Mouse (Mus musculus) forebrain, embryonic 11.5 days (tissue): ENCODE data around the gene Map3k1. TPM values are rescaled to one million over a fixed set of nuclear protein-coding genes. Genes with fewer than 3 reads are reported as not detected.
"Not testable (repeated sequence)": the region's sequence is repeated elsewhere in the genome, so short reads cannot be mapped to it uniquely, and the experiment has no call there.

ENCODE experiments used
- ATAC-seq: fragments of 200-750 bp; cut with Nextera tagmentation; replicated peaks from 2 replicates; pipeline ENCODE4 v1.8.0; 2017; ENCODE audit warnings: moderate TSS enrichment; ENCODE audit not compliant: low FRiP score
- DNase-seq: peaks from one replicate; pipeline ENCODE4 v3.0.0-alpha.2; 2017; ENCODE audit warnings: low spot score
- H3K27ac ChIP-seq: fragments of 300-500 bp; sonication (generic); 2 replicates; pipeline ENCODE4 v1.5.1; 2014; ENCODE audit warnings: low read depth, low read length
- H3K27me3 ChIP-seq: fragments of 300-500 bp; sonication (generic); 2 replicates; pipeline ENCODE4 v1.6.1; 2014; ENCODE audit warnings: mild to moderate bottlenecking, low read length, mixed read lengths; ENCODE audit not compliant: control insufficient read depth, insufficient read depth
- H3K36me3 ChIP-seq: fragments of 300-500 bp; sonication (generic); 2 replicates; pipeline ENCODE4 v1.6.1; 2014; ENCODE audit warnings: mild to moderate bottlenecking, low read length, moderate library complexity, mixed read lengths; ENCODE audit not compliant: control insufficient read depth, insufficient read depth
- H3K4me1 ChIP-seq: fragments of 300-500 bp; sonication (generic); replicated peaks from 2 replicates; pipeline ENCODE4 v1.6.1; 2014; ENCODE audit warnings: low read length, mixed read lengths; ENCODE audit not compliant: control insufficient read depth, insufficient read depth
- H3K4me2 ChIP-seq: fragments of 300-500 bp; sonication (generic); 2 replicates; pipeline ENCODE4 v1.6.1; 2014; ENCODE audit warnings: low read depth, mild to moderate bottlenecking, low read length, moderate library complexity, mixed read lengths; ENCODE audit not compliant: severe bottlenecking
- H3K4me3 ChIP-seq: fragments of 300-500 bp; sonication (generic); 2 replicates; pipeline ENCODE4 v1.5.1; 2014; ENCODE audit warnings: low read depth, low read length
- H3K9ac ChIP-seq: fragments of 300-500 bp; sonication (generic); 2 replicates; pipeline ENCODE4 v1.6.1; 2014; ENCODE audit warnings: low read length
- H3K9me3 ChIP-seq: fragments of 300-500 bp; sonication (generic); 2 replicates; pipeline ENCODE4 v1.6.1; 2016; ENCODE audit warnings: low read length, mixed read lengths; ENCODE audit not compliant: control insufficient read depth
- WGBS: fragments of 180-500 bp; shearing (Covaris S2); extraction: QIAGEN DNeasy Blood & Tissue Kit; methylation state at CpG from one replicate; pipeline ENCODE4 v1.1.7; 2014; 5-methylcytosine and 5-hydroxymethylcytosine counted together
- polyA plus RNA-seq: library from polyadenylated mRNA; unstranded; fragments of >200 nt; fragmentation: Nextera tagmentation; extraction: Ambion mirVana; gene quantifications from 2 replicates; pipeline ENCODE4 v1.2.1, GENCODE M21; 2014

Map3k1 gene
- polyA plus RNA-seq, 1 experiment from 2014 or later = 13.7 TPM

GRCm38 (mm10) chr13:111725165-111726077 lies 83.4 kb downstream of the Map3k1 start:
- Histone ChIP-seq H3K27me3 (no peaks in the 10 kb centered on the region), H3K4me3 (peak overlapping the region; percentile 64), H3K36me3 (no peaks in the 10 kb centered on the region), H3K27ac (0 out of 2 replicates have a peak overlapping the region, but pooled peaks have one; percentile 18), H3K9ac (peak overlapping the region; percentile 57), H3K9me3 (peaks cover 3% of the 10 kb centered on the region; the same call in 1 of the 2 replicates), H3K4me2 (peak overlapping the region; percentile 82), H3K4me1 (peaks cover 4% of the 10 kb centered on the region; the same call in 1 of the 2 replicates)
- DNase-seq (peak; percentile 100), ATAC-seq (peak; percentile 99)
- under 1% methylated on average over 64 of the region's 65 CpGs for WGBS

GRCm38 (mm10) chr13:111724811-111725164 lies 84.0 kb downstream of the Map3k1 start:
- ATAC-seq = no peak

GRCm38 (mm10) chr13:111719726-111720125 lies 89.1 kb downstream of the Map3k1 start:
- DNase-seq = no peak
- Histone ChIP-seq H3K27ac (no peak overlapping the region), H3K4me2 (no peak overlapping the region), H3K36me3 (no peaks in the 10 kb centered on the region; the same call in 1 of the 2 replicates), H3K4me1 (peaks cover 2% of the 10 kb centered on the region; the same call in 1 of the 2 replicates), H3K4me3 (no peak overlapping the region), H3K27me3 (no peaks in the 10 kb centered on the region), H3K9me3 (no peaks in the 10 kb centered on the region), H3K9ac (no peak overlapping the region)
- no peak for ATAC-seq
- 72% methylated on average over 9 of the region's 9 CpGs for WGBS

More at GRCm38 (mm10) chr13:111724811-111725164, 84.0 kb downstream of the Map3k1 start:
- Histone ChIP-seq H3K4me1 (peaks cover 4% of the 10 kb centered on the region; the same call in 1 of the 2 replicates), H3K27ac (0 out of 2 replicates have a peak overlapping the region, but pooled peaks have one; percentile 18), H3K9me3 (peaks cover 3% of the 10 kb centered on the region; the same call in 1 of the 2 replicates), H3K9ac (peak overlapping the region; percentile 50), H3K36me3 (no peaks in the 10 kb centered on the region), H3K4me3 (peak overlapping the region; percentile 64), H3K4me2 (peak overlapping the region; percentile 82), H3K27me3 (no peaks in the 10 kb centered on the region)
- DNase-seq = no peak
- WGBS = 0% methylated on average over 18 of the region's 18 CpGs

GRCm38 (mm10) chr13:111710531-111710930 lies 98.3 kb downstream of the Map3k1 start:
- no peaks in the 10 kb centered on the region for H3K9me3 ChIP-seq
- no peaks in the 10 kb centered on the region for H3K27me3 ChIP-seq
- 90% methylated on average over 4 of the region's 4 CpGs for WGBS
- H3K4me1 ChIP-seq = no peaks in the 10 kb centered on the region
- peaks cover 25% of the 10 kb centered on the region for H3K36me3 ChIP-seq
- ATAC-seq = no peak
- DNase-seq = no peak
- H3K4me3 ChIP-seq = no peak overlapping the region
- H3K4me2 ChIP-seq = no peak overlapping the region
- no peak overlapping the region for H3K27ac ChIP-seq
- H3K9ac ChIP-seq = no peak overlapping the region

GRCm38 (mm10) chr13:111703952-111704351 lies 104.8 kb downstream of the Map3k1 start:
- not testable (repeated sequence) for H3K9me3 ChIP-seq, H3K4me3 ChIP-seq, H3K4me1 ChIP-seq, H3K27ac ChIP-seq, H3K9ac ChIP-seq, ATAC-seq, DNase-seq, H3K4me2 ChIP-seq, H3K27me3 ChIP-seq
- 91% methylated on average over 4 of the region's 4 CpGs for WGBS
- peaks cover 11% of the 10 kb centered on the region for H3K36me3 ChIP-seq

GRCm38 (mm10) chr13:111703396-111703795 lies 105.4 kb downstream of the Map3k1 start:
- H3K4me1 ChIP-seq = no peaks in the 10 kb centered on the region
- DNase-seq (no peak), ATAC-seq (no peak)
- no peak overlapping the region for H3K27ac ChIP-seq
- 96% methylated on average over 10 of the region's 10 CpGs for WGBS
- no peaks in the 10 kb centered on the region for H3K27me3 ChIP-seq
- no peak overlapping the region for H3K4me2 ChIP-seq
- peaks cover 11% of the 10 kb centered on the region for H3K36me3 ChIP-seq
- H3K4me3 ChIP-seq = no peak overlapping the region
- no peak overlapping the region for H3K9ac ChIP-seq
- H3K9me3 ChIP-seq = no peaks in the 10 kb centered on the region

Other genes with a start within 250 kb of the Map3k1 start
- not detected in 2 replicates for gene Gm10198, start 216.2 kb downstream of the Map3k1 start, polyA plus RNA-seq
- gene Mier3, start 128.0 kb downstream of the Map3k1 start, polyA plus RNA-seq = 22.8 and 25.3 TPM in 2 replicates